Mouse (Mus musculus) heart, embryonic 12.5 days (tissue): ENCODE measurements around the gene Garnl3. TPM values are rescaled to one million over a fixed set of nuclear protein-coding genes. Genes with fewer than 3 reads are reported as not detected.
A peak's percentile ranks its signal among the peaks of the same experiment; 100 is the strongest.

Experiments used
- ATAC-seq: fragments of 200-750 bp; cut with Nextera tagmentation; 2 replicates; pipeline ENCODE4 v1.8.0; 2017; ENCODE audit warnings: moderate TSS enrichment, moderate library complexity; ENCODE audit not compliant: insufficient number of reproducible peaks, low FRiP score
- H3K27ac ChIP-seq: fragments of 300-500 bp; sonication (generic); 2 replicates; pipeline ENCODE4 v1.5.1; 2016; ENCODE audit warnings: mild to moderate bottlenecking, moderate library complexity; ENCODE audit not compliant: poor library complexity, severe bottlenecking
- H3K27me3 ChIP-seq: fragments of 300-500 bp; sonication (generic); replicated peaks from 2 replicates; pipeline ENCODE4 v1.6.1; 2016; ENCODE audit warnings: mild to moderate bottlenecking, moderate library complexity
- H3K36me3 ChIP-seq: fragments of 300-500 bp; sonication (generic); 2 replicates; pipeline ENCODE4 v1.6.1; 2016; ENCODE audit warnings: mild to moderate bottlenecking, moderate library complexity
- H3K4me1 ChIP-seq: fragments of 300-500 bp; sonication (generic); replicated peaks from 2 replicates; pipeline ENCODE4 v1.6.1; 2016; ENCODE audit warnings: mild to moderate bottlenecking
- H3K4me2 ChIP-seq: fragments of 300-500 bp; sonication (generic); 2 replicates; pipeline ENCODE4 v1.6.1; 2016; ENCODE audit warnings: mild to moderate bottlenecking, moderate library complexity
- H3K4me3 ChIP-seq: fragments of 300-500 bp; sonication (generic); 2 replicates; pipeline ENCODE4 v1.5.1; 2016; ENCODE audit warnings: mild to moderate bottlenecking
- H3K9ac ChIP-seq: fragments of 300-500 bp; sonication (generic); 2 replicates; pipeline ENCODE4 v1.6.1; 2016; ENCODE audit warnings: mild to moderate bottlenecking, moderate library complexity
- H3K9me3 ChIP-seq: fragments of 300-500 bp; sonication (generic); replicated peaks from 2 replicates; pipeline ENCODE4 v1.6.1; 2016; ENCODE audit warnings: mild to moderate bottlenecking, moderate library complexity
- WGBS: fragments of 180-500 bp; shearing (Covaris S2); methylation state at CpG from one replicate; pipeline ENCODE4 v1.1.7; 2016; 5-methylcytosine and 5-hydroxymethylcytosine counted together
- polyA plus RNA-seq: library from polyadenylated mRNA; unstranded; fragments of >200 nt; fragmentation: Nextera tagmentation; extraction: Ambion mirVana; gene quantifications from 2 replicates; pipeline ENCODE4 v1.2.1, GENCODE M21; 2016

Gene Garnl3
- polyA plus RNA-seq, 1 experiment from 2014 or later: 14.0 TPM

DNA sequence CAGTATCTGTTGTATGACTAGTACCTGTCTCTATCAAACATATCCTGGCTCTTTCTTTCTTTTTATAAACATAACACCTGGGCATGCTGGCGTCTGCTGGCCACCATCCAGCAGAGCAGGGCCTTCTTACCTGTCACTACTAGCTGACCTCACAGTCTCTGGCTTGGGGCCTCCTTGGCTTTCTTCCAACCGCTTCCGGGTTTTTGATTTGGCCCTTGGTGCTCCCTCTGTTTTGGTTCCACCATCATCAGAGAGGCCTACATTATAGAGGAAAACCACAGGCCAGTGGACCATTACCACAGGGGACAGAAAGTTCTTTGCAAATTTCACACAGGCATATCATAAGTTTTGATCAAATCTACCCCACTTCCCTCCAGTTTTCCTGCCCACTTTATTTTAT is 142.1 kb downstream of the Garnl3 start:
- no peaks in the 10 kb centered on the region for H3K4me1 ChIP-seq
- whole genome bisulfite sequencing: 74% methylated on average over 3 of the region's 3 CpGs
- H3K9ac ChIP-seq: no peak overlapping the region
- no peaks in the 10 kb centered on the region for H3K36me3 ChIP-seq
- H3K9me3 ChIP-seq: no peaks in the 10 kb centered on the region
- no peak for ATAC-seq
- no peak overlapping the region for H3K27ac ChIP-seq
- no peak overlapping the region for H3K4me3 ChIP-seq
- H3K4me2 ChIP-seq: no peak overlapping the region
- no peaks in the 10 kb centered on the region for H3K27me3 ChIP-seq

DNA sequence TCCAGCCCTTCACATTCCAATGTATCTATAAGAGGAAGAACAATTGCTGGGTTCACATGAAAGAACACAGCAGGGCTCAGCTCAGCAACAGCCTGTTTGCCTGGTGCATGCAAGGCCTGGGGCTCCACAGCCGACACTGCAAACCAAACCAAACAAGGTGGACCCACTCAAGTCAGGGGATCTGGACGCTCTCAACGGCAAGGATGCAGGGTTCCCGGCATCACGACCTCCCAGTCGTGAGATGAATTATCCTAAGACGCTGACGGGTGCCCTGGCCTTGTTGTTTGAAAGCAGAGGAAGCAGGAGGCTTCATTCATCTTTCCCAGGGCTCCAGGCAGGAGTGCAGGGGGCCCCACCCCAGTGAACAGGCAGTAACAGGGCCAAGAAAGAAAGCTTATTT is 145.6 kb downstream of the Garnl3 start:
- no peaks in the 10 kb centered on the region for H3K36me3 ChIP-seq
- 72% methylated on average over 8 of the region's 8 CpGs for whole genome bisulfite sequencing
- H3K4me2 ChIP-seq: no peak overlapping the region
- no peak overlapping the region for H3K9ac ChIP-seq
- no peak for ATAC-seq
- no peak overlapping the region for H3K4me3 ChIP-seq
- no peaks in the 10 kb centered on the region for H3K27me3 ChIP-seq
- H3K9me3 ChIP-seq: no peaks in the 10 kb centered on the region
- peaks cover 11% of the 10 kb centered on the region for H3K4me1 ChIP-seq
- H3K27ac ChIP-seq: no peak overlapping the region

DNA sequence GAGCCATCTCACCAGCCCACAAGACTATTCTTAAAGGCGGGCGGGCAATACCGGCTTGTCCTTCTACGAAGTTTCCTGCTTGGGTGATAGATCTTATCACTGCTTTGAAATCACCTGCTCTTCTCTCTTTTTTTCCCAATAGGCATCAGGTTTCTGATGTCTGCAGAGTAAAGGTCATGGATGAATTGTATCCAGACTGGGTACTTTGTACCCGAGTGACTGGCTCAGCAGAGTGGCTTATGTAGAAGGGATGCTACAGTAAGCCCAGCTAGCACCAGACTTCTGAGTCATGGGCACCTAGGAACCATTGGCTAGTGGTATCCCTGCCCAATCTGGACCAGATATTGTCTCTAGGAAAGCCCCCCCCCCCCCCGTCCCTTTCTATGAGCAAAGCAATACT is 147.8 kb downstream of the Garnl3 start:
- ATAC-seq: no peak
- Histone ChIP-seq H3K4me3 (no peak overlapping the region), H3K27me3 (no peaks in the 10 kb centered on the region), H3K4me2 (no peak overlapping the region), H3K36me3 (no peaks in the 10 kb centered on the region), H3K9ac (no peak overlapping the region), H3K9me3 (no peaks in the 10 kb centered on the region), H3K27ac (no peak overlapping the region), H3K4me1 (peaks cover 13% of the 10 kb centered on the region)
- WGBS: 61% methylated on average over 6 of the region's 6 CpGs

DNA sequence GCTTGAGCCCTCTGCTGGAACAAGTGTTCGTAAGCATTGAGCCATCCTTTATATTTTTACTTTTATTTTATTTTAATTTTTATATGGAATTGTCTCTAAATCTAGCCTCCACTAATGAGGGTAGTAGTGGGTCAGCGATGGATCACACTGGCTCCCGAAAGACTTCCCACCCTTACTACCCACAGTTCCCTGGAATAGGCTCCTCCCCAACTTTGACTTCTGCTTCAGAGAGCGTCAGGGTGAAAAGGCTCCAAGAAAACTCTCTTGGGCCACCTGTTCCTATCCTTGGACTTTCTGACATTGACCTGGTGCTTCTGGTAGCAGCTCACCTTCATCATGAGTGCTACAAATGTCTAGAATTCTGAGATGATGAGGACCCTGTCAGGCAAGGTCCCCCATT is 148.8 kb downstream of the Garnl3 start:
- peak overlapping the region; percentile 76 for H3K4me3 ChIP-seq
- no peaks in the 10 kb centered on the region for H3K9me3 ChIP-seq
- H3K4me2 ChIP-seq: peak overlapping the region; percentile 83
- H3K27me3 ChIP-seq: no peaks in the 10 kb centered on the region
- 0 out of 2 replicates have a peak, but pooled peaks have one; percentile 4 for ATAC-seq
- peaks cover 13% of the 10 kb centered on the region for H3K4me1 ChIP-seq
- no peak overlapping the region for H3K27ac ChIP-seq
- H3K9ac ChIP-seq: peak overlapping the region; percentile 51
- 0 out of 2 replicates have a peak, but pooled peaks cover 4% of the 10 kb centered on the region for H3K36me3 ChIP-seq
- WGBS: 6% methylated on average over 4 of the region's 4 CpGs

DNA sequence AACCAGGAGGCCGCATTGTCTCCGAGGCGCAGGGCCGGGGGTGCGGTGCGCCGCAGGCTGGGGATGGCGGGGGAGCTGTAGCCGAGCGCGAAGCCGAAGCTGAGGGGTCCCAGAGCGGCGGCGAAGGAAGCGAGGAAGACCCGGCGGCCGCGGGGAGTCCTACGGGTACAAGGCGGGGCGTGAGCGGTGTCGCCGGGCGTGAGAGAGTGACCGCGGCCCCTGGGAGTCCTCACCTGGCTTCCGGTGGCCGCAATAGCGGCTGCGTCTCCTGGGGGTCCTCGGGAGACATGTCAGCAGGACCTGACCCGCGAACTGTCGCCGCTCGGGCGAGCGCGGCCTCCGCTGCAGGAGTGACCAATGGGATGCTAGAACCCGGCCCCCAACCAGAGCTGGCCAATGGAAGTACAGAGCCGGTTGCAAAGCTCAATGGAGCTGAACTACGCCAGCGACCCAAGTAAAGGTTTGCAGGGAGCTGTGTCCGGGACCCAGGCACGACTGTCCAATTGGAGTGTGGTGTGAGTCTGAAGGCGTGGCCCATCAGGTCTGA is 149.7 kb downstream of the Garnl3 start, which contains the start of gene Slc2a8:
Gene Slc2a8 (minus strand): TSS at position 359 of the 547 bp plus-strand sequence.
- Histone ChIP-seq H3K4me1 (peaks cover 13% of the 10 kb centered on the region), H3K9ac (peak within 1 kb of the TSS; percentile 75), H3K27ac (peak within 1 kb of the TSS; percentile 42), H3K36me3 (peaks cover 4% of the 10 kb centered on the region; the same call in 1 of the 2 replicates), H3K27me3 (no peaks in the 10 kb centered on the region), H3K4me3 (peak within 1 kb of the TSS; percentile 76), H3K9me3 (no peaks in the 10 kb centered on the region), H3K4me2 (peak within 1 kb of the TSS; percentile 83)
- peak; percentile 98 for ATAC-seq
- 0% methylated on average over 50 of the region's 50 CpGs for WGBS

- H3K9me3 ChIP-seq: no peaks in the 10 kb centered on the region
- under 1% methylated on average over 23 of the region's 23 CpGs for WGBS
- peak overlapping the region; percentile 40; the same call in 1 of the 2 replicates for H3K27ac ChIP-seq
- peak; percentile 52; the same call in 1 of the 2 replicates for ATAC-seq
- H3K36me3 ChIP-seq: peaks cover 9% of the 10 kb centered on the region; the same call in 1 of the 2 replicates
- H3K4me1 ChIP-seq: peaks cover 13% of the 10 kb centered on the region
- peak overlapping the region; percentile 83 for H3K4me2 ChIP-seq
- H3K9ac ChIP-seq: peak overlapping the region; percentile 75
- peak overlapping the region; percentile 76 for H3K4me3 ChIP-seq
- H3K27me3 ChIP-seq: no peaks in the 10 kb centered on the region
Measured at GRCm38 (mm10) chr2:32981281-32981680, 150.2 kb downstream of the Garnl3 start.

- Histone ChIP-seq H3K4me2 (no peak overlapping the region), H3K4me1 (peaks cover 13% of the 10 kb centered on the region), H3K27me3 (no peaks in the 10 kb centered on the region), H3K4me3 (no peak overlapping the region), H3K36me3 (peaks cover 23% of the 10 kb centered on the region; the same call in 1 of the 2 replicates), H3K9ac (no peak overlapping the region), H3K27ac (no peak overlapping the region), H3K9me3 (no peaks in the 10 kb centered on the region)
- no peak for ATAC-seq
- 83% methylated on average over 7 of the region's 7 CpGs for WGBS
Measured at GRCm38 (mm10) chr2:32979675-32980074, 151.8 kb downstream of the Garnl3 start.

- 45% methylated on average over 3 of the region's 3 CpGs for WGBS
- Histone ChIP-seq H3K4me2 (no peak overlapping the region), H3K4me1 (peaks cover 13% of the 10 kb centered on the region), H3K36me3 (peaks cover 33% of the 10 kb centered on the region), H3K9ac (no peak overlapping the region), H3K9me3 (no peaks in the 10 kb centered on the region), H3K4me3 (no peak overlapping the region), H3K27ac (no peak overlapping the region), H3K27me3 (no peaks in the 10 kb centered on the region)
- no peak for ATAC-seq
Measured at GRCm38 (mm10) chr2:32978675-32979074, 152.8 kb downstream of the Garnl3 start.

- ATAC-seq: no peak
- 75% methylated on average over 5 of the region's 5 CpGs for WGBS
- H3K4me2 ChIP-seq: no peak overlapping the region
- H3K27me3 ChIP-seq: no peaks in the 10 kb centered on the region
- no peaks in the 10 kb centered on the region for H3K9me3 ChIP-seq
- H3K4me1 ChIP-seq: peaks cover 8% of the 10 kb centered on the region
- no peak overlapping the region for H3K27ac ChIP-seq
- no peak overlapping the region for H3K4me3 ChIP-seq
- H3K9ac ChIP-seq: no peak overlapping the region
- H3K36me3 ChIP-seq: peaks cover 47% of the 10 kb centered on the region
Measured at GRCm38 (mm10) chr2:32977114-32977513, 154.3 kb downstream of the Garnl3 start.

- WGBS: 88% methylated on average over 8 of the region's 8 CpGs
- peaks cover 47% of the 10 kb centered on the region for H3K36me3 ChIP-seq
Measured at GRCm38 (mm10) chr2:32974216-32974615, 157.2 kb downstream of the Garnl3 start.

GRCm38 (mm10) chr2:32971235-32971634 is 160.2 kb downstream of the Garnl3 start:
- ATAC-seq: no peak
- Histone ChIP-seq H3K9me3 (no peaks in the 10 kb centered on the region), H3K27ac (no peak overlapping the region), H3K36me3 (peaks cover 37% of the 10 kb centered on the region), H3K4me2 (no peak overlapping the region), H3K9ac (no peak overlapping the region), H3K4me3 (no peak overlapping the region), H3K4me1 (peaks cover 24% of the 10 kb centered on the region), H3K27me3 (no peaks in the 10 kb centered on the region)
- 54% methylated on average over 9 of the region's 9 CpGs for WGBS

More at GRCm38 (mm10) chr2:32974216-32974615, 157.2 kb downstream of the Garnl3 start:
- H3K4me1 ChIP-seq: peaks cover 8% of the 10 kb centered on the region
- no peak overlapping the region for H3K9ac ChIP-seq
- H3K4me2 ChIP-seq: no peak overlapping the region
- no peak overlapping the region for H3K4me3 ChIP-seq
- H3K27me3 ChIP-seq: no peaks in the 10 kb centered on the region
- H3K9me3 ChIP-seq: no peaks in the 10 kb centered on the region
- no peak overlapping the region for H3K27ac ChIP-seq
- ATAC-seq: no peak

DNA sequence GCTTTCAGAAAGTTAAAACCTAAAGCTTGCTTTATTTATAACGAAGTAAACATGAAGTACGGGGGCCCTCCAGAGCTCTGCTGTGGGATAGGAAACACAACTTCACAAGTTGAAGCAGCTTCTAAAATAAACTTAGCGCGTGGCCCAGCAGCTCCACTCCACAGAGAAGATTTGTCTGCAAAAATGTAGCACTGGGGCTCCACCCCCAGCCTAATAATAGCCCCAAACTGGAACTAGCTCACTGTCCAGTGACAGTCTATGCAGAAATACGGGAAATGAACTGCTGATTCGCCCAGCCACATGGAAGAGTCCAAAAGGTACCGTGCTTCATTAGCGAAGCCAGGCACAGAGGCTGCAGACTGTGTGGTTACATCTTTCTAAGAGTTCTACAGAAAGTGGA is 162.1 kb downstream of the Garnl3 start:
- 57% methylated on average over 8 of the region's 8 CpGs for WGBS
- H3K27ac ChIP-seq: peak overlapping the region; percentile 83
- H3K36me3 ChIP-seq: peaks cover 26% of the 10 kb centered on the region
- peak overlapping the region; percentile 0; the same call in 1 of the 2 replicates for H3K4me3 ChIP-seq
- no peaks in the 10 kb centered on the region for H3K9me3 ChIP-seq
- H3K4me2 ChIP-seq: peak overlapping the region; percentile 57
- no peak for ATAC-seq
- H3K27me3 ChIP-seq: no peaks in the 10 kb centered on the region
- peaks cover 24% of the 10 kb centered on the region for H3K4me1 ChIP-seq
- peak overlapping the region; percentile 43; the same call in 1 of the 2 replicates for H3K9ac ChIP-seq
